Mouse (Mus musculus) CH12.LX (cell line): ENCODE measurements around the gene Gtpbp6. TPM values are rescaled to one million over a fixed set of nuclear protein-coding genes. Genes with fewer than 3 reads are reported as not detected.
A peak's percentile ranks its signal among the peaks of the same experiment; 100 is the strongest.

Source experiments
- DNase-seq: peaks from one replicate; pipeline ENCODE4 v3.0.0-alpha.2; 2013; ENCODE audit errors: extremely low read depth
- H3K27ac ChIP-seq: 2 replicates; pipeline ENCODE4 v1.5.1; 2012; ENCODE audit warnings: low read depth, mild to moderate bottlenecking, control low read depth, moderate library complexity; ENCODE audit not compliant: insufficient read depth
- H3K27me3 ChIP-seq: replicated peaks from 2 replicates; pipeline ENCODE3; 2012; ENCODE audit warnings: inconsistent platforms
- H3K36me3 ChIP-seq, 2 experiments: replicated peaks in 1 of 2; 2 replicates each; pipeline versions ENCODE3 to v1.6.1; 2012; ENCODE audit warnings: inconsistent platforms in 1 of 2, low read length in 1 of 2, mild to moderate bottlenecking in 1 of 2, mixed read lengths in 1 of 2, moderate library complexity in 1 of 2; ENCODE audit not compliant: control insufficient read depth in 1 of 2, insufficient read depth in 1 of 2
- H3K4me1 ChIP-seq, 2 experiments: 2 replicates each; pipeline ENCODE4 v1.6.1; 2012; ENCODE audit warnings: inconsistent platforms in 1 of 2, moderate library complexity in 1 of 2; ENCODE audit not compliant: insufficient read depth in 2 of 2, control insufficient read depth in 1 of 2
- H3K4me2 ChIP-seq: 2 replicates; pipeline ENCODE4 v1.6.1; 2012; ENCODE audit warnings: low read depth, mild to moderate bottlenecking, control low read depth; ENCODE audit not compliant: poor library complexity, insufficient read depth, severe bottlenecking
- H3K4me3 ChIP-seq, 3 experiments: fragments of 150-350 bp in 1 of 3; sonication (generic) in 1 of 3; replicated peaks in 1 of 3; 2 replicates each; pipeline versions ENCODE3 to v1.5.1; 2011 to 2012; ENCODE audit warnings: low read depth in 2 of 3, low read length in 2 of 3, mild to moderate bottlenecking in 2 of 3, moderate library complexity in 2 of 3, control low read depth in 1 of 3, improper control_type of control experiment in 1 of 3, inconsistent platforms in 1 of 3, mixed read lengths in 1 of 3; ENCODE audit not compliant: poor library complexity in 1 of 3
- H3K79me2 ChIP-seq: replicated peaks from 2 replicates; pipeline ENCODE4 v1.6.1; 2012; ENCODE audit warnings: mild to moderate bottlenecking, moderate library complexity; ENCODE audit not compliant: control insufficient read depth, poor library complexity, insufficient read depth, severe bottlenecking; ENCODE audit errors: extremely low read depth
- H3K9ac ChIP-seq: 2 replicates; pipeline ENCODE4 v1.6.1; 2012; ENCODE audit warnings: low read depth, mild to moderate bottlenecking, control low read depth, moderate library complexity; ENCODE audit not compliant: insufficient read depth
- H3K9me3 ChIP-seq: replicated peaks from 2 replicates; pipeline ENCODE3; 2012; ENCODE audit warnings: low read length, inconsistent platforms, mixed read lengths
- BHLHE40 ChIP-seq: IDR thresholded peaks from 2 replicates; pipeline ENCODE4 v1.6.1; 2011; ENCODE audit warnings: mild to moderate bottlenecking, low read depth, low read length, improper control_type of control experiment
- CHD1 ChIP-seq: IDR thresholded peaks from 2 replicates; pipeline ENCODE4 v1.6.1; 2012; ENCODE audit warnings: low read depth, low read length, improper control_type of control experiment, inconsistent platforms
- CHD2 ChIP-seq: IDR thresholded peaks from 2 replicates; pipeline ENCODE4 v1.6.1; 2011; ENCODE audit warnings: low read length, improper control_type of control experiment
- CTCF ChIP-seq, 2 experiments: IDR thresholded peaks in 1 of 2; conservative IDR thresholded peaks in 1 of 2; 2 replicates each; pipeline ENCODE4 v1.5.1; 2011 to 2012; ENCODE audit warnings: low read depth in 2 of 2, low read length in 2 of 2, improper control_type of control experiment in 1 of 2, inconsistent platforms in 1 of 2, mild to moderate bottlenecking in 1 of 2, moderate library complexity in 1 of 2
- ELF1 ChIP-seq: IDR thresholded peaks from 2 replicates; pipeline ENCODE4 v1.6.1; 2014; ENCODE audit warnings: low read depth, mild to moderate bottlenecking, inconsistent platforms, low read length, improper control_type of control experiment
- ETS1 ChIP-seq: conservative IDR thresholded peaks from 2 replicates; pipeline ENCODE4 v1.6.1; 2012; ENCODE audit warnings: low read depth, mild to moderate bottlenecking, inconsistent platforms, low read length, improper control_type of control experiment, moderate library complexity
- GABPA ChIP-seq: IDR thresholded peaks from 2 replicates; pipeline ENCODE4 v1.6.1; 2012; ENCODE audit warnings: low read depth, low read length, improper control_type of control experiment, inconsistent platforms; ENCODE audit not compliant: insufficient replicate concordance
- HCFC1 ChIP-seq: IDR thresholded peaks from 2 replicates; pipeline ENCODE4 v1.6.1; 2012; ENCODE audit warnings: low read depth, mild to moderate bottlenecking, inconsistent platforms, low read length, improper control_type of control experiment
- JUN ChIP-seq: IDR thresholded peaks from 2 replicates; pipeline ENCODE4 v1.6.1; 2011; ENCODE audit warnings: low read depth, mild to moderate bottlenecking, low read length, improper control_type of control experiment, moderate library complexity; ENCODE audit not compliant: insufficient read depth
- JUND ChIP-seq: conservative IDR thresholded peaks from 2 replicates; pipeline ENCODE4 v1.6.1; 2011; ENCODE audit warnings: low read depth, low read length, improper control_type of control experiment
- KAT2A ChIP-seq: IDR thresholded peaks from 2 replicates; pipeline ENCODE4 v1.6.1; 2012; ENCODE audit warnings: low read length, improper control_type of control experiment, inconsistent platforms; ENCODE audit not compliant: insufficient replicate concordance
- MAX ChIP-seq: IDR thresholded peaks from 2 replicates; pipeline ENCODE4 v1.6.1; 2011; ENCODE audit warnings: low read length, improper control_type of control experiment
- MAZ ChIP-seq: IDR thresholded peaks from 2 replicates; pipeline ENCODE4 v1.6.1; 2012; ENCODE audit warnings: low read depth, mild to moderate bottlenecking, inconsistent platforms, low read length, improper control_type of control experiment, moderate library complexity
- MEF2A ChIP-seq: IDR thresholded peaks from 2 replicates; pipeline ENCODE4 v1.6.1; 2014; ENCODE audit warnings: low read depth, mild to moderate bottlenecking, inconsistent platforms, low read length, improper control_type of control experiment, borderline replicate concordance
- MXI1 ChIP-seq: IDR thresholded peaks from 2 replicates; pipeline ENCODE4 v1.6.1; 2011; ENCODE audit warnings: mild to moderate bottlenecking, low read depth, low read length, improper control_type of control experiment
- MYC ChIP-seq: IDR thresholded peaks from 2 replicates; pipeline ENCODE4 v1.6.1; 2011; ENCODE audit warnings: low read depth, mild to moderate bottlenecking, improper control_type of control experiment, low read length
- NELFE ChIP-seq: IDR thresholded peaks from 2 replicates; pipeline ENCODE4 v1.6.1; 2011; ENCODE audit warnings: low read depth, low read length, improper control_type of control experiment
- NRF1 ChIP-seq: IDR thresholded peaks from 2 replicates; pipeline ENCODE4 v1.6.1; 2014; ENCODE audit warnings: low read depth, mild to moderate bottlenecking, inconsistent platforms, low read length, improper control_type of control experiment, moderate library complexity
- PAX5 ChIP-seq: IDR thresholded peaks from 2 replicates; pipeline ENCODE4 v1.6.1; 2012; ENCODE audit warnings: low read length, inconsistent platforms, mixed read lengths
- POLR2A ChIP-seq: IDR thresholded peaks from 2 replicates; pipeline ENCODE4 v1.6.1; 2011; ENCODE audit warnings: low read depth, mild to moderate bottlenecking, improper control_type of control experiment, low read length
- POLR2AphosphoS2 ChIP-seq: IDR thresholded peaks from 2 replicates; pipeline ENCODE4 v1.6.1; 2011; ENCODE audit warnings: low read depth, low read length, improper control_type of control experiment
- RCOR1 ChIP-seq: conservative IDR thresholded peaks from 2 replicates; pipeline ENCODE4 v1.6.1; 2012; ENCODE audit warnings: low read depth, mild to moderate bottlenecking, inconsistent platforms, low read length, improper control_type of control experiment
- SIN3A ChIP-seq: IDR thresholded peaks from 2 replicates; pipeline ENCODE4 v1.6.1; 2012; ENCODE audit warnings: low read length, improper control_type of control experiment, inconsistent platforms
- TBP ChIP-seq: conservative IDR thresholded peaks from 2 replicates; pipeline ENCODE4 v1.6.1; 2011; ENCODE audit warnings: low read depth, low read length, improper control_type of control experiment
- TCF12 ChIP-seq: IDR thresholded peaks from 2 replicates; pipeline ENCODE4 v1.6.1; 2014; ENCODE audit warnings: low read depth, mild to moderate bottlenecking, inconsistent platforms, low read length, improper control_type of control experiment
- UBTF ChIP-seq: IDR thresholded peaks from 2 replicates; pipeline ENCODE4 v1.6.1; 2012; ENCODE audit warnings: low read depth, mild to moderate bottlenecking, inconsistent platforms, low read length, improper control_type of control experiment, moderate library complexity
- USF2 ChIP-seq: conservative IDR thresholded peaks from 2 replicates; pipeline ENCODE4 v1.6.1; 2011; ENCODE audit warnings: low read depth, low read length, improper control_type of control experiment
- ZKSCAN1 ChIP-seq: IDR thresholded peaks from 2 replicates; pipeline ENCODE4 v1.6.1; 2012; ENCODE audit warnings: low read depth, inconsistent platforms, low read length, improper control_type of control experiment, borderline replicate concordance
- ZMIZ1 ChIP-seq: IDR thresholded peaks from 2 replicates; pipeline ENCODE4 v1.6.1; 2012; ENCODE audit warnings: low read depth, mild to moderate bottlenecking, inconsistent platforms, low read length, improper control_type of control experiment
- ZNF384 ChIP-seq: IDR thresholded peaks from 2 replicates; pipeline ENCODE4 v1.6.1; 2012; ENCODE audit warnings: low read depth, low read length, improper control_type of control experiment, inconsistent platforms
- dilution Hi-C: fragments of 300-500 bp; cut with MboI; formaldehyde crosslinking; loops from 2 replicates; pipeline ENCODE4 v1.14.3; 2020; ENCODE audit warnings: low sequenced_read_pairs; ENCODE audit not compliant: extremely low pct_unique_long_range_greater_than_20kb, extremely low pct_ligation_motif_present
- in situ Hi-C: fragments of 300-500 bp; cut with MboI; formaldehyde crosslinking; loops from 3 replicates; pipeline ENCODE4 v1.14.3; 2019; ENCODE audit warnings: low sequenced_read_pairs, low pct_ligation_motif_present, low pct_unique_long_range_greater_than_20kb, mixed read lengths
- polyA plus RNA-seq: library from polyadenylated mRNA; unstranded; fragments of >175 nt; gene quantifications from 2 replicates; pipeline ENCODE4 v1.2.1, GENCODE M21; 2012; ENCODE audit warnings: low read depth; ENCODE audit not compliant: insufficient read length
- total RNA-seq, 2 experiments: library from RNA; depleted of rRNA; stranded (reverse); fragments of 300-350 nt in 1 of 2; fragments of >200 nt in 1 of 2; gene quantifications; 2 replicates each; pipeline ENCODE4 v1.2.3; 2012 to 2014

Gtpbp6 gene
- 39.6 and 40.1 TPM in 2 replicates for total RNA-seq (2012; rRNA removed)
- 12.2 and 14.4 TPM in 2 replicates for total RNA-seq (2014; rRNA removed)
- polyA plus RNA-seq, result 24.5 and 27.9 TPM in 2 replicates

DNA sequence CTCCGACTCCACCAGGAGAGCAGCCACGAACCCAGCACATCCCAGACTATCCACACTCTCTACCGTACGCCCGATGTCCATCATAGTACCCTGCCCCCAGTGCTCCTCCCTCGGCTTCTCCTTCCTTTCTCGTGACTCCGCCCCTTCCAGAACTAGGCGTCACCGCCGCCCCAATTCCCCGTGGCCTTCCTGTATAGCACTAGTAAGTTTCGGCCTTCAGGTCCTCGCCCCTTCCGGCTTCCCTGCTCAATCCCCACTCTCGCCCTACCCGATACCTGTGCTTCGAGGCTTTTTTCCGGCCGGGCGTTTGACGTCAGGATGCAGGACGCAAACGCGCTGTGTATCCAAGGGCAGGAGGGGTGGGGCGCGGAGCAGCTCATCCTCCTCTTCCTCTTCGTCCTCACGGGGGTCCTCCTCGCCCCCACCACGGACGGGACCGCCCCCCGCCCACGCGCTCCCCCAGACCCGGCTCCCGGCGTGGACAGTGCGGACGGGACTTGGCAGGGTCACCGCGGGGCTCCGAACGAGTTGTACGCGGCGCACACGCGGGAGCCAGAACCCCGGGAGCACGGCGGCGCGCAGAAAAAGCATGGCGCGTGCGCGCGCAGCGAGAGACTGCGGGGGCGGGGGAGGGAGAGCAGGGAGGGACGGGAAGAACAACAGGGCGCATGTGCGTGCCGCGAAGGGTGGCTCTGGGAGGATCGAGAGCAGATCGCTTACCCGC is at the start of gene Gtpbp6:
Gtpbp6 (minus strand) TSS at position 617 of the 724 bp plus-strand sequence.
- H3K9me3 ChIP-seq, result peaks cover 2% of the 10 kb centered on the region
- peaks cover 45 to 50% of the 10 kb centered on the region in 2 experiments for H3K36me3 ChIP-seq
- H3K4me2 ChIP-seq, result peak within 1 kb of the TSS; percentile 54
- H3K79me2 ChIP-seq, result peaks cover 18% of the 10 kb centered on the region; the same call in 1 of the 2 replicates
- peak; percentile 20; the same call in 1 of the 2 replicates for TF ChIP-seq RCOR1
- TF ChIP-seq KAT2A, result 0 out of 2 replicates have a peak, but pooled peaks have one; percentile 58
- no peak; the same call in 1 of the 2 replicates for TF ChIP-seq CHD1
- peak; percentile 34; the same call in 1 of the 2 replicates for TF ChIP-seq MAX
- TF ChIP-seq TBP, result peak; percentile 57
- TF ChIP-seq CTCF (conservative IDR thresholded peaks at IDR 0.05 in 1 of 2, IDR thresholded peaks at IDR 0.05 in 1 of 2; ENCODE audit: low read depth in 2 of 2, low read length in 2 of 2), result no peak
- no peak for TF ChIP-seq UBTF
- no peak for TF ChIP-seq USF2
- peak; percentile 94 for TF ChIP-seq SIN3A
- peak; percentile 76 for TF ChIP-seq CHD2
- no peak for TF ChIP-seq GABPA
- TF ChIP-seq PAX5, result no peak
- TF ChIP-seq JUN, result no peak
- no peak for TF ChIP-seq ZNF384
- 0 out of 2 replicates have a peak, but pooled peaks have one; percentile 51 for TF ChIP-seq ZMIZ1
- TF ChIP-seq POLR2A, result peak; percentile 83
- peak; percentile 76 for TF ChIP-seq MXI1
- TF ChIP-seq HCFC1, result peak; percentile 74
- peak; percentile 68 for TF ChIP-seq TCF12
- TF ChIP-seq ETS1, result peak; percentile 52; the same call in 1 of the 2 replicates
- TF ChIP-seq ELF1, result peak; percentile 94
- TF ChIP-seq MEF2A, result peak; percentile 74; the same call in 1 of the 2 replicates
- TF ChIP-seq JUND, result no peak
- no peak for TF ChIP-seq ZKSCAN1
- TF ChIP-seq MAZ, result peak; percentile 86
- TF ChIP-seq NELFE, result peak; percentile 80
- 0 out of 2 replicates have a peak, but pooled peaks have one; percentile 36 for TF ChIP-seq POLR2AphosphoS2
- TF ChIP-seq NRF1, result peak; percentile 93
- peak; percentile 55 for TF ChIP-seq BHLHE40
- TF ChIP-seq MYC, result peak; percentile 46
- TF ChIP-seq, all 38 proteins: peak for 20
- dilution Hi-C loops (no loop called here), in situ Hi-C loops (no loop called here)
- Histone ChIP-seq H3K4me3 (peak within 1 kb of the TSS; percentile 83 to 92 (median 85)), H3K27ac (peak within 1 kb of the TSS; percentile 90), H3K4me1 (peaks cover 16 to 29% of the 10 kb centered on the region in 2 experiments), H3K27me3 (no peaks in the 10 kb centered on the region), H3K9ac (peak within 1 kb of the TSS; percentile 85)
- DNase-seq, result peak; percentile 99
